Mouse (Mus musculus) ES-E14 (cell line): ENCODE measurements around the gene Nr4a1. TPM values are rescaled to one million over a fixed set of nuclear protein-coding genes. Genes with fewer than 3 reads are reported as not detected.

Experiments used
- DNase-seq: peaks from one replicate; pipeline ENCODE4 v3.0.0-alpha.2; 2013; ENCODE audit warnings: low read depth, low spot score
- H3K27ac ChIP-seq: 2 replicates; pipeline ENCODE4 v1.5.1; 2012; ENCODE audit warnings: low read depth, mild to moderate bottlenecking, low read length, moderate library complexity, mixed read lengths; ENCODE audit not compliant: poor library complexity, insufficient read depth, severe bottlenecking
- H3K36me3 ChIP-seq: 2 replicates; pipeline ENCODE4 v1.6.1; 2012; ENCODE audit warnings: mild to moderate bottlenecking, low read length, moderate library complexity, mixed read lengths; ENCODE audit not compliant: control insufficient read depth, poor library complexity, insufficient read depth, severe bottlenecking
- H3K4me1 ChIP-seq, 2 experiments: fragments of 150-350 bp in 1 of 2; sonication (generic) in 1 of 2; 2 replicates each; pipeline ENCODE4 v1.6.1; 2012; ENCODE audit warnings: low read length in 2 of 2, mild to moderate bottlenecking in 1 of 2, mixed read lengths in 1 of 2; ENCODE audit not compliant: control insufficient read depth in 2 of 2, insufficient read depth in 2 of 2, poor library complexity in 1 of 2
- H3K4me3 ChIP-seq, 2 experiments: fragments of 150-350 bp in 1 of 2; sonication (generic) in 1 of 2; 2 replicates each; pipeline ENCODE4 v1.5.1; 2012; ENCODE audit warnings: low read length in 2 of 2, low read depth in 1 of 2, mild to moderate bottlenecking in 1 of 2, mixed read lengths in 1 of 2; ENCODE audit not compliant: insufficient read depth in 1 of 2, poor library complexity in 1 of 2, severe bottlenecking in 1 of 2
- H3K9ac ChIP-seq: 2 replicates; pipeline ENCODE4 v1.6.1; 2012; ENCODE audit warnings: low read depth, mild to moderate bottlenecking, low read length, mixed read lengths; ENCODE audit not compliant: poor library complexity, insufficient read depth, severe bottlenecking
- H3K9me3 ChIP-seq: fragments of 150-350 bp; sonication (generic); 2 replicates; pipeline ENCODE4 v1.6.1; 2012; ENCODE audit warnings: low read depth, mild to moderate bottlenecking, low read length; ENCODE audit not compliant: control insufficient read depth, insufficient read depth
- CHD2 ChIP-seq: IDR thresholded peaks from 2 replicates; pipeline ENCODE4 v1.6.1; 2014; ENCODE audit warnings: mild to moderate bottlenecking, low read depth, low read length, inconsistent platforms
- HCFC1 ChIP-seq: IDR thresholded peaks from 2 replicates; pipeline ENCODE4 v1.6.1; 2012; ENCODE audit warnings: low read length, inconsistent platforms, borderline replicate concordance; ENCODE audit not compliant: insufficient read depth
- MAFK ChIP-seq: IDR thresholded peaks from 2 replicates; pipeline ENCODE4 v1.6.1; 2014; ENCODE audit warnings: mild to moderate bottlenecking, low read depth, low read length, inconsistent platforms; ENCODE audit not compliant: insufficient read depth
- ZC3H11A ChIP-seq: IDR thresholded peaks from 2 replicates; pipeline ENCODE4 v1.6.1; 2012; ENCODE audit warnings: low read depth, mild to moderate bottlenecking, inconsistent platforms, low read length, borderline replicate concordance
- ZNF384 ChIP-seq: IDR thresholded peaks from 2 replicates; pipeline ENCODE4 v1.6.1; 2012; ENCODE audit warnings: low read depth, low read length, inconsistent platforms
- in situ Hi-C, 2 experiments: fragments of 600-800 bp; cut with MboI; formaldehyde crosslinking; loops; one replicate each; pipeline ENCODE4 v1.15.1; 2025; ENCODE audit warnings: low sequenced_read_pairs in 2 of 2, inconsistent platforms in 1 of 2; ENCODE audit not compliant: unreplicated experiment in 2 of 2
- total RNA-seq: library from RNA; depleted of rRNA; stranded (reverse); fragments of 300-350 nt; gene quantifications from 2 replicates; pipeline ENCODE4 v1.2.3, GENCODE M21; 2012

Gene Nr4a1
- total RNA-seq, 1 experiment = 12.1 TPM

DNA sequence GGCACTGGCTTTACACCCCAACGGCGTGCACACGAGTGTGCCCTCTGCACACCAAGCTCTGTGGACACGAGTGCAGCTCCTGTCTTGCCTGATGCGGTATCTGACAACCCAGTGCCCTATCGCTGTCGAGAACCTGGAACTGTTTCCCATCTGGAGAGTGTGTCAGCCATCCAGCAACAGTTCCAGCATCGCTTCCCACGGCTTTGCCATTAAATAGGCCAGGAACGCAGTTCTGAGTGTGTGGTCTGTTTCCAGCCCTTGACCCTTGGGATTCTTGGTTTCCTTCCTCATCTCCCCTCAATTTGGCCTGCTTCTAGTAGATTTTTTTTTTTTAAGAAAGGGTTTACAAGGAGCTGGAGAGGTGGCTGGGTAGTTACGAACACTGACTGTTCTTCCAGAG lies 42.0 kb downstream of the Nr4a1 start:
- Histone ChIP-seq H3K36me3 (peaks cover 5% of the 10 kb centered on the region), H3K9ac (no peak overlapping the region), H3K27ac (no peak overlapping the region), H3K4me1 (peaks cover 0 to 4% of the 10 kb centered on the region in 2 experiments; a peak in 1 of 4 replicates), H3K4me3 (no peak overlapping the region), H3K9me3 (no peaks in the 10 kb centered on the region)
- in situ Hi-C loops = no loop called here
- no peak for DNase-seq
- TF ChIP-seq MAFK = no peak
- TF ChIP-seq ZC3H11A = no peak
- no peak for TF ChIP-seq ZNF384
- no peak for TF ChIP-seq CHD2
- no peak for TF ChIP-seq HCFC1

DNA sequence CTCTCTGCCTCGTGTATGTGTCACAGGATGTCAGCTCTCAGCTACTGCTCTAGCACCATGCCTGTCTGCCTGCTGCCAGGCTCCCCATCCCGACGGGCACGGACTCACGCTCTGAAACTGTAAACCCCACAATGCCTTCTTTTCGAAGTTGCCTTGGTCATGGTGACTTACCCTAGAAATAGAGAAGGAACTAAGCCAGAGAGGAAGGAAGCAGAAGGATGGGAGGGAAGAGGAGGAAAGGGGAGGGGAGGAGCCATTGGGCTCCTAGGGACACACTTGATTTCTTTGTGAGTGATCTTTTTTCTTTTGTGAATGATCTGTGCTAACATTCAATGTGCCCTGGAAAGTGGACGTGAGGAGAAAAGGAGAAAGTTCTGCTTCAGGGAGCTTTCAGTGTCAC lies 43.9 kb downstream of the Nr4a1 start:
- Histone ChIP-seq H3K4me1 (peaks cover 0 to 3% of the 10 kb centered on the region in 2 experiments; a peak in 1 of 4 replicates), H3K9ac (no peak overlapping the region), H3K4me3 (no peak overlapping the region), H3K9me3 (no peaks in the 10 kb centered on the region), H3K36me3 (no peaks in the 10 kb centered on the region), H3K27ac (no peak overlapping the region)
- DNase-seq = no peak
- in situ Hi-C loops = no loop called here
- TF ChIP-seq HCFC1 (no peak), CHD2 (no peak), ZNF384 (no peak), MAFK (no peak), ZC3H11A (no peak)

DNA sequence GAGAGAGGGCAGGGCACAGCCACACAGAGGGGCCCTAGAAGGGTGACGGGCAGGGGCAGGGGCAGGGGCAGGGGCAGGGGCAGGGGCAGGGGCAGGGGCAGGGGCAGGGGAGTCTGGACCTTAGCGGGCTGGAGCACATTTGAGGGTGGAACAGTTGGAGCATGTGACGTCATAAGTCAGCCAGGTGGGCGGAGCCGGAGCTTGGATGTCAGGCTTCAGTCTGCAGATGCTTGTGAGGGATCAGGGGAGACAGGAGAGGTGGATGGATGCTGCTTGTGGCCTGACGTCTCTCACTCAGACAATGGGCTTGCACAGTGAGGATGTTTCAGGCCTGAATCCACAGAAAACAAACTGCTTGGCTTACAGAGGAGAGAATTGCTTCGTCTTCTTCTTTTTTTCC lies 44.5 kb downstream of the Nr4a1 start:
- Histone ChIP-seq H3K4me3 (no peak overlapping the region), H3K9ac (no peak overlapping the region)

DNA sequence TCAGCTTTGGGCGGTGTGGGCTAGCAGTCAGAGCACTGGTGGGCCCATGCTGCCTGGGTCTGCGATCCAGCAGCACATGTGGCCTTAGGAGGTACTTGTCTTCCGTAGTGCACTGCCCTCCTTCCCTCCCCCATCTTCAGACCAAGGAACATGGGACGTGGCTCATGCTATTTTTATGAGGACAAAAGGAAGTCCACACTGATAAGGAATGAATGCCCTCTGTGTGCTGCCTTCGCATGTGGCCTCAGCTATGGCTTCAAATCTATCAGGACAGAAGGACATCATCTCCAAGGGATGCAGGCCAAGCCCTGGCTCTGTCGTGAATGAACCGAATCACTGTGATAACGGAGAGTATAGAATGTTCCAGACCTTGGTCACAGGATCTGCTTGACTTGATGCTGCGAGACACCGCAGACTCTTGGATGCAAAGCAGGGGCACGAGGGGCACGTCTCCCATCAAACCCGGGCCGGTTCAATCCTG lies 45.5 kb downstream of the Nr4a1 start:
- H3K9ac ChIP-seq = no peak overlapping the region
- no peak for DNase-seq
- in situ Hi-C loops = no loop called here
- no peaks in the 10 kb centered on the region for H3K9me3 ChIP-seq
- no peak for TF ChIP-seq MAFK
- TF ChIP-seq HCFC1 = no peak
- TF ChIP-seq CHD2 = no peak
- no peak for TF ChIP-seq ZC3H11A
- TF ChIP-seq ZNF384 = no peak
- no peak overlapping the region for H3K27ac ChIP-seq
- H3K4me3 ChIP-seq = no peak overlapping the region
- H3K4me1 ChIP-seq = no peaks in the 10 kb centered on the region; a peak in 1 of 4 replicates
- no peaks in the 10 kb centered on the region for H3K36me3 ChIP-seq

More for the DNA sequence above, 44.5 kb downstream of the Nr4a1 start:
- no peaks in the 10 kb centered on the region for H3K9me3 ChIP-seq
- H3K4me1 ChIP-seq = no peaks in the 10 kb centered on the region; a peak in 1 of 4 replicates
- TF ChIP-seq ZC3H11A (no peak), ZNF384 (no peak), HCFC1 (no peak), MAFK (no peak), CHD2 (no peak)
- DNase-seq = no peak
- no peak overlapping the region for H3K27ac ChIP-seq
- H3K36me3 ChIP-seq = no peaks in the 10 kb centered on the region
- in situ Hi-C loops = no loop called here

DNA sequence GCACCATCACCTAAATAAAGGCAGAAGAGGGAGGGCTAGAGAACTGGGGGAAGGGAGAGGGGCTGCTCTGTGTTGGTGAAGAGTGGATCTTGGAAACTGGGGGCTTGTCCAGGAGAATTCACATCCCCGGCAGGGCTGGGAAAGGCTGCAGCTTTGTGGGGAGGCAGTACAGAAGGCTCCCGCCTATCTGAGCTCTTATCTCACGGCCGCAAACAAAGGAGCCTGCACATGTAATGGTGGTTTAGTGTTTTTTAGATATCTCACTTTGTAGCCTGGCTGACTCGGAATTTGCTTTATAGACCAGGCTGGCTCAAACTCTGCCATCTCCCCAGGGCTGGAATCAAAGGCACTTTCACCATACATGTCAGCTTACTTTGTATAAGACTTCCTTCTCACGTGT lies 46.1 kb downstream of the Nr4a1 start:
- TF ChIP-seq CHD2 = no peak
- TF ChIP-seq HCFC1 = no peak
- TF ChIP-seq ZNF384 = no peak
- no peak for TF ChIP-seq MAFK
- no peak for TF ChIP-seq ZC3H11A
- in situ Hi-C loops = no loop called here
- no peaks in the 10 kb centered on the region for H3K36me3 ChIP-seq
- no peak overlapping the region for H3K27ac ChIP-seq
- H3K4me1 ChIP-seq = no peaks in the 10 kb centered on the region; a peak in 1 of 4 replicates
- no peaks in the 10 kb centered on the region for H3K9me3 ChIP-seq
- no peak for DNase-seq
- no peak overlapping the region for H3K4me3 ChIP-seq
- no peak overlapping the region for H3K9ac ChIP-seq
